Mouse (Mus musculus): ENCODE results near the gene G6pc2.

Gene G6pc2

GRCm38 (mm10) chr2:69239315-69239714 is 28.4 kb downstream of the G6pc2 start:
- DNase-seq (ENCODE audit: low read depth): no peak

GRCm38 (mm10) chr2:69244924-69245323 is 34.1 kb downstream of the G6pc2 start:
- DNase-seq (ENCODE audit: low read depth): no peak

GRCm38 (mm10) chr2:69247081-69247480 is 36.2 kb downstream of the G6pc2 start:
- DNase-seq (ENCODE audit: low read depth): no peak

- DNase-seq (ENCODE audit: low read depth): no peak
Observed at GRCm38 (mm10) chr2:69248221-69248755, 37.4 kb downstream of the G6pc2 start.

- no peak for DNase-seq (ENCODE audit: low read depth)
Observed at GRCm38 (mm10) chr2:69264069-69264618, 53.3 kb downstream of the G6pc2 start.

GRCm38 (mm10) chr2:69275875-69276274 is 65.0 kb downstream of the G6pc2 start:
- peak; percentile 83 for DNase-seq (ENCODE audit: low read depth)
